Mouse (Mus musculus) layer of hippocampus, adult 11-12 months (tissue): ENCODE measurements at regions not wholly inside any gene's neighbourhood (a gene's known extent, or its start where the extent isn't known, plus 50 kb on each side); places are given as distances from the start of the nearest gene placed in this dataset.
"Not testable (repeated sequence)": the region's sequence is repeated elsewhere in the genome, so short reads cannot be mapped to it uniquely, and the experiment has no call there.

Source experiments
- DNase-seq: peaks from one replicate; pipeline ENCODE4 v3.0.0; 2022; ENCODE audit warnings: low spot score

GRCm38 (mm10) chr3:15016621-15017020, 130.5 kb downstream of the Car2 start:
- DNase-seq: peak; percentile 35

DNA sequence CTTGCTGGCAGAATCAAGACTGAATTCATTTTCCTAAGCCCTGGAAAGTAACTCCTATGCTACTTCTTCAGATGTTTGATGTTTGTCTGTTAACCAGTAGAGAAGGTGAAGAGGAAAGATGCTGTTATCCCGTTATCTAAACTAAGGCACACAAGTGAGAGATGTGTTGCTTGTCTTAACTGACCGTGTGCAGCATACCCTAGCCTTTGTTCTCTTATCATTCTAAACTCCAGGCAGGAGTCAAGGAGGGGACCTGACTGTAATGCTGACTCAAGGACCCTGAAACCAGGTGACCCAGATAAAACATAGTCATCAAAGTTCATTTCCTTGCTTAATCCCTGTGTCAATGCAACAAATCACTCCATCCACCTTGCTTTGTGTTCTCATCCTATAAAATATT, 136.7 kb downstream of the Car2 start:
- no peak for DNase-seq

- no peak for DNase-seq
Measured at GRCm38 (mm10) chr3:15040866-15041528, 154.9 kb downstream of the Car2 start.

- no peak for DNase-seq
Measured at GRCm38 (mm10) chr3:15053968-15054367, 167.9 kb downstream of the Car2 start.

DNA sequence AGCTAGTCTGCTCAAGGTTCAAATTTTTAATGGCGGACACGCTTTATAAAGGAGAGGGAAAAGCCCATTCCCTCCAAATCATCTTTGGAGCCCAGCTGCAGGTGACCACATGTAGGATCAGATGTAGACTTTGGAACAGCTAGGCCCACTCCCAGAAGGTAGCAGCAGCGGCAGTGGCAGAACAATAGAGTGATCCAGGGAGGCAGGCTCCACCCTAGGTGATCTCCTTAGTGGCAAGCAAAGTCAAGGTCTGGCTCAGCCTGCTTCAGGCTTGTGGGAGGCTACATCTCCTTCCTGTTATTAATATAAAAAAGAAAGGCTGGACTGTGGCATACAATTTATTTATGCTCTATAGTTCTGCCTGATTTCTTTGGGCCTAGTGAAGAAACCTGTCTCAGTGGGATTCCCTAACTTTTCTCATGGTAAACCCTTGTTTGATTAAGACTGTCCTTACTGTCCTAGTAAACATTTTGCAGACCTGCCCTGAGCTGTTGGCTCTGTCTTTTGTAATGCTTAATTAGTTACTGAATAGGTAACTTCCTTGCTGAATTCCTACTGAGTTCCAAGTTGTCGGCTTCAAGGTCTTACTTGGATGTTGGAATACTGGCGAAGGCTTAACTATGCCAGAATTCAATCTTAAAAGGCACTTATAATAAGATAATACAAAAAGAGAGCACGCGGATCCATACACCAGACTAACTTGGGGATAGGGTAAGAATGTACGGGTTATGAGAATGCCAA, 169.6 kb downstream of the Car2 start:
- not testable (repeated sequence) for DNase-seq

- DNase-seq: not testable (repeated sequence)
Measured at GRCm38 (mm10) chr3:15056788-15057585, 170.9 kb downstream of the Car2 start.

GRCm38 (mm10) chr3:15065681-15066080, 179.6 kb downstream of the Car2 start:
- no peak for DNase-seq

GRCm38 (mm10) chr3:15068256-15068655, 182.2 kb downstream of the Car2 start:
- DNase-seq: no peak

DNA sequence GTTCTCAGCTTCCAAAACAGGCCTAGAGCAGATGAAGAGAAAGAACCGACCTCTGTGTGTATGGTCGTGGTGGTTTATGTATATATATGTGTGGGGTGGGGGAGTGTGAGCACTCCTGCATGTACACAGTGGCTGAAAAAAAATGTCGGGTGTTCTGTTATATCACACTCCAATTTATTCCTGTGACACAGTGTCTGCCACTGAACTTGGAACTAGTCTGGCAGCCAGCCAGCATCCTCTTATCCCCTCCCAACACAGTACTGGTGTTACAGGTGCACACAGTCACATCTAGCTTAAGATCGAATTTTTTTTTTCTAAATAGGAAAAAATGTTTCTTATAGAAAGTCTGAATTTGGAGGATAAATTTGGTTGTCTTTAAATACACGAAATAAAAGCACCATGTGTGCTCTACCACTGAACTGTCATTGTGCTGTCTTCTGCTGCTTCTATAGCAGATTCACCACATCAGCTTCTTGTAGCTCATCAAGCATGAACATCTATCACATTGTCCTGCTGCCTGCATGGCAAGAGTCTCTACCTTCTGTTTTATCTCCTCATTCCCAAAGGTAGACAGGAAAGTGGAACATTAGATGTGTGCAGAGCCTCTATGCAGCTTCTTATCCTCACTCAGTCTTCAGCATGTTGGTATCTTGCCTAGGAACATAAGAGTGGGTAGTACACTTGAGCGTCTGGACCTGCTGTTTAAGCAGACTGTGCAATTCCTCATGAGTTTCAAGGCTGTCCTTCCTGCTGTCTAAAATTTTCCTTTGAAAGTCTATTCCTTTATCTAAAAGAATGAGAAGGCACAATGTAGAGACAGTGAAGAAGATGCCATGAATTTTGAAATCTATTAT, 185.2 kb downstream of the Car2 start:
- DNase-seq: peak; percentile 33

DNA sequence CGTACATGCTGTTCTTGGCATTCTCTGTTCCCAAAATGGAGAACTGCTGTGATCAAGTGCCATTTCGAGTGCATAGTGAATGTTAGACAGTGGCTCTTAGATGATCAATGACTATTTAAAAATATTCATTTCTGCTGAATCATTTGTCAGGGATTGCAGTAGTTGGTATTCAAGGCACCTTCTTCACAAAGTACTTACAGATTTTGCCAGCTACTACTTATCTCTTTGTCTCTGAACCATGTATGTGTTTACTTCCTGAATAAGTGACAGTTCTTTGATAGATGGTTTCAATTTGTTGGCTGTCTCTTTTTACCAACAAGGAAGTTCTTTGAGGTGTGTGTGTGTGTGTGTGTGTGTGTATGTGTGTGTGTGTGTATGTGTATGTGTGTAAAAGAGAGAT, 187.3 kb downstream of the Car2 start:
- no peak for DNase-seq

- DNase-seq: no peak
Measured at GRCm38 (mm10) chr3:15073847-15074246, 187.8 kb downstream of the Car2 start.

GRCm38 (mm10) chr3:15074949-15075348, 188.9 kb downstream of the Car2 start:
- DNase-seq: no peak

GRCm38 (mm10) chr3:15090124-15090523, 204.1 kb downstream of the Car2 start:
- DNase-seq: no peak

GRCm38 (mm10) chr3:15098206-15098817, 212.2 kb downstream of the Car2 start:
- no peak for DNase-seq

GRCm38 (mm10) chr3:15098981-15099380, 212.9 kb downstream of the Car2 start:
- no peak for DNase-seq

DNA sequence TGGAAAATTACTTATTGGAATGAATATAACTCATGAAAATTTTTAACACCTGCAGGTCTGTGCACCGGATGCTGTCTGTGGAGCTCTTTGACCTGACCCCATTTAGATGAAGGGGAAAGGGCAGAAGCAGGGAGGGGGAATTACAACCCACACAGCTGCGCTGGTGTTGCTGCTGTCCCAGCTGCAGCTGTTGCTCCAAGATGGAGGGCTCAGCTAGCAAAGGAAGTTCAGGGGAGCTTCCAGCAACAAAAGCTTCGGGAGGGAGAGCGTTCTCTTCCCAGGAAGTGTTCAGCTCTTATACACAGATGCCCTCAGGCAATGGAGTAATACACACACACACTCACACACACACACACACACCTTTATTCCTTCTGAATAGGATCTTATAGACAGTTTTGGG, 219.6 kb downstream of the Car2 start:
- DNase-seq: no peak

DNA sequence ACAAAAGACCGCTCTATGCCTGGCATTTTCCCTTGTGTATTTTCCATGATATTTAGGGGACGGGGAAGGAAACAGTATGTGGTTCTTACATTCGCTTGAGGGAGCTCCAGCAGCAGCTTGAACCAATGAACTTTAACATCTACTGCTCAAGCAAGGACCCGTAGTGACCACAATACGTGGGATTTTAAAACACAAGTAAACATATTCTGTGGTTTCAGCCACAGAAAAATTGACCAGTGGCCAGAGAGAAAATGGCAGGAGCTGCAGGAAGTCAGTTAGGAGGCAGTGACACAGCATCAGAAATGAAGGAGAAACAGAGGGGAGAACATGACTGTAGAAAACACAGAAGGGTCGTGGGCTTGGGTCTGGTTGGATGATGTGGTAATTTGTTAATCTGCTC, 220.2 kb downstream of the Car2 start:
- no peak for DNase-seq

- DNase-seq: no peak
Measured at GRCm38 (mm10) chr3:15107301-15107700, 221.2 kb downstream of the Car2 start.

GRCm38 (mm10) chr3:15108239-15108934, 222.3 kb downstream of the Car2 start:
- DNase-seq: no peak

GRCm38 (mm10) chr3:15110037-15110748, 221.9 kb downstream of the Gm9733 start:
- no peak for DNase-seq
